Comparison of ENCODE assay signal across 14 mouse cellular contexts in genomic region chr8:3648990-3649389, GRCm38 (mm10). TPM values are rescaled to one million over a fixed set of nuclear protein-coding genes. Genes with fewer than 3 reads are reported as not detected.
A peak's percentile ranks its signal among the peaks of the same experiment; 100 is the strongest.
DNase-seq lines count a peak whose midpoint lies in the region; ATAC-seq lines count a peak whose summit lies in the region.
"Had no signal": no experiment of that assay in that cellular context is flagged by ENCODE, and none has a peak within 500 bp of the region (broad histone marks: within the 10 kb centered on the region; RNA-seq: fewer than 3 reads in every experiment).

No protein-coding gene starts in this region.

- H3K4me3 ChIP-seq in liver, embryonic 11.5 days (ENCODE audit: low read depth, low read length): no peak overlapping the region
- H3K4me3 ChIP-seq: limb, embryonic 15.5 days had no signal

- H3K27ac ChIP-seq in liver, embryonic 11.5 days (ENCODE audit: low read depth, low read length): no peak overlapping the region
- H3K27ac ChIP-seq: limb, embryonic 15.5 days had no signal

- DNase-seq in liver, embryonic 11.5 days (ENCODE audit: low spot score): no peak
- DNase-seq in liver: no peak
- DNase-seq in retina, embryonic 14.5 days (ENCODE audit: low spot score): peak; percentile 33
- DNase-seq in c-Kit-positive CD71-positive TER-119-positive erythroid progenitor cells, embryonic 14.5 days (ENCODE audit: low spot score): no peak
- DNase-seq in spleen, postnatal 10 days (ENCODE audit: low spot score in 2 of 2): no peak
- DNase-seq: forebrain, postnatal 0 days had no signal

- no peaks in the 10 kb centered on the region for H3K4me1 ChIP-seq in liver, embryonic 11.5 days (replicated peaks; ENCODE audit: control insufficient read depth, insufficient read depth, low read length)
- H3K4me1 ChIP-seq: limb, embryonic 15.5 days had no signal

- H3K4me2 ChIP-seq in liver, embryonic 11.5 days: peak overlapping the region; percentile 11; the same call in 1 of the 2 replicates
- H3K4me2 ChIP-seq: limb, embryonic 15.5 days had no signal

- H3K36me3 ChIP-seq in liver, embryonic 11.5 days (ENCODE audit: control insufficient read depth, insufficient read depth, low read length): no peaks in the 10 kb centered on the region
- H3K36me3 ChIP-seq: limb, embryonic 15.5 days had no signal

- H3K9me3 ChIP-seq in liver, embryonic 11.5 days (ENCODE audit: control insufficient read depth, low read length): no peaks in the 10 kb centered on the region
- H3K9me3 ChIP-seq: G1E; limb, embryonic 15.5 days had no signal

- no peak overlapping the region for H3K9ac ChIP-seq in liver, embryonic 11.5 days (ENCODE audit: low read depth, low read length)
- H3K9ac ChIP-seq: forebrain, postnatal 0 days; limb, embryonic 15.5 days had no signal

- 45% methylated on average over 1 of the region's 1 CpGs for WGBS in liver, embryonic 11.5 days

- no peaks in the 10 kb centered on the region for H3K27me3 ChIP-seq in liver, embryonic 11.5 days (replicated peaks; ENCODE audit: control insufficient read depth, insufficient read depth, low read length)
- H3K27me3 ChIP-seq: limb, embryonic 15.5 days had no signal

- 0 out of 2 replicates have a peak, but pooled peaks have one; percentile 27 for ATAC-seq in liver, embryonic 11.5 days (replicated peaks; ENCODE audit: low FRiP score)
- peak; percentile 34 for ATAC-seq in common myeloid progenitor, adult 5-6 weeks (replicated peaks; ENCODE audit: low read depth, poor library complexity, severe bottlenecking)
- ATAC-seq in granulocyte monocyte progenitor cell, adult 5-6 weeks (replicated peaks; ENCODE audit: poor library complexity, severe bottlenecking): peak; percentile 23
- ATAC-seq: forebrain, postnatal 0 days had no signal

RNA-seq across cellular contexts. Expression of gene Retn, which starts 6.6 kb away (rescaled TPM):
- 0.29 and 0.40 TPM in 2 replicates for polyA plus RNA-seq in liver, embryonic 11.5 days (2014; fragmentation: Nextera tagmentation; extraction: Ambion mirVana)
- total RNA-seq in common myeloid progenitor, adult 5-6 weeks (2017): not detected in 2 replicates
- 0.73 TPM in 1 of 2 replicates, not detected in the other for total RNA-seq in granulocyte monocyte progenitor cell, adult 5-6 weeks (2014; fragmentation: Nextera tagmentation)
- total RNA-seq in granulocyte monocyte progenitor cell, adult 5-6 weeks (2017): not detected in 2 replicates
- total RNA-seq: G1E; megakaryocyte-erythroid progenitor cell, adult 5-6 weeks had no signal
- polyA plus RNA-seq: G1E; limb, embryonic 15.5 days had no signal

RNA-seq across cellular contexts. Expression of gene Mcemp1, which starts 16.6 kb away (rescaled TPM):
- polyA plus RNA-seq in liver, embryonic 11.5 days (2014; fragmentation: Nextera tagmentation; extraction: Ambion mirVana): 0.52 and 1.0 TPM in 2 replicates
- total RNA-seq in common myeloid progenitor, adult 5-6 weeks (2017): 0.27 and 0.68 TPM in 2 replicates
- 14.1 and 33.6 TPM in 2 replicates for total RNA-seq in granulocyte monocyte progenitor cell, adult 5-6 weeks (2014; fragmentation: Nextera tagmentation)
- 18.5 and 18.9 TPM in 2 replicates for total RNA-seq in granulocyte monocyte progenitor cell, adult 5-6 weeks (2017)
- total RNA-seq: megakaryocyte-erythroid progenitor cell, adult 5-6 weeks had no signal
- polyA plus RNA-seq: G1E had no signal

RNA-seq across cellular contexts. Expression of gene Stxbp2, which starts 18.2 kb away (rescaled TPM):
- polyA plus RNA-seq in liver, embryonic 11.5 days (2014; fragmentation: Nextera tagmentation; extraction: Ambion mirVana): 97.5 and 105 TPM in 2 replicates
- total RNA-seq in common myeloid progenitor, adult 5-6 weeks (2017): 92.9 and 112 TPM in 2 replicates
- 194 and 226 TPM in 2 replicates for total RNA-seq in granulocyte monocyte progenitor cell, adult 5-6 weeks (2014; fragmentation: Nextera tagmentation)
- 109 and 135 TPM in 2 replicates for total RNA-seq in granulocyte monocyte progenitor cell, adult 5-6 weeks (2017)

RNA-seq across cellular contexts. Expression of gene Fcor, which starts 23.2 kb away (rescaled TPM):
- 7.3 and 11.4 TPM in 2 replicates for polyA plus RNA-seq in liver, embryonic 11.5 days (2014; fragmentation: Nextera tagmentation; extraction: Ambion mirVana)
- 0.87 and 1.4 TPM in 2 replicates for total RNA-seq in common myeloid progenitor, adult 5-6 weeks (2017)
- 27.9 and 43.5 TPM in 2 replicates for total RNA-seq in granulocyte monocyte progenitor cell, adult 5-6 weeks (2014; fragmentation: Nextera tagmentation)
- 13.1 and 14.4 TPM in 2 replicates for total RNA-seq in granulocyte monocyte progenitor cell, adult 5-6 weeks (2017)
- total RNA-seq: G1E had no signal
- polyA plus RNA-seq: G1E had no signal

RNA-seq across cellular contexts. Expression of gene Pcp2, which starts 23.6 kb away (rescaled TPM):
- polyA plus RNA-seq in liver, embryonic 11.5 days (2014; fragmentation: Nextera tagmentation; extraction: Ambion mirVana): 0.40 TPM in 1 of 2 replicates, not detected in the other
- not detected in 2 replicates for total RNA-seq in common myeloid progenitor, adult 5-6 weeks (2017)
- total RNA-seq in granulocyte monocyte progenitor cell, adult 5-6 weeks (2014; fragmentation: Nextera tagmentation): not detected in 2 replicates
- total RNA-seq in granulocyte monocyte progenitor cell, adult 5-6 weeks (2017): not detected in 2 replicates
- total RNA-seq: adrenal gland, adult 18-20 months; forebrain, postnatal 0 days; megakaryocyte-erythroid progenitor cell, adult 5-6 weeks had no signal
- polyA plus RNA-seq: cortical plate, adult 2 months; forebrain, postnatal 0 days; G1E; intestine, embryonic 14.5 days had no signal
